Mouse (Mus musculus) liver, embryonic 13.5 days (tissue): ENCODE results near the gene Gmds. TPM values are rescaled to one million over a fixed set of nuclear protein-coding genes. Genes with fewer than 3 reads are reported as not detected.

Source experiments
- ATAC-seq: fragments of 200-750 bp; cut with Nextera tagmentation; 2 replicates; pipeline ENCODE4 v1.8.0; 2017; ENCODE audit warnings: low read depth, mild to moderate bottlenecking, moderate number of reproducible peaks, moderate library complexity
- DNase-seq: peaks from one replicate; pipeline ENCODE4 v3.0.0; 2022
- H3K27ac ChIP-seq: fragments of 300-500 bp; sonication (generic); 2 replicates; pipeline ENCODE4 v1.5.1; 2015; ENCODE audit warnings: moderate library complexity, mild to moderate bottlenecking, inconsistent platforms
- H3K27me3 ChIP-seq: fragments of 300-500 bp; sonication (generic); 2 replicates; pipeline ENCODE4 v1.6.1; 2015; ENCODE audit warnings: mild to moderate bottlenecking, inconsistent platforms
- H3K36me3 ChIP-seq: fragments of 300-500 bp; sonication (generic); 2 replicates; pipeline ENCODE4 v1.6.1; 2015; ENCODE audit warnings: mild to moderate bottlenecking, inconsistent platforms
- H3K4me1 ChIP-seq: fragments of 300-500 bp; sonication (generic); replicated peaks from 2 replicates; pipeline ENCODE4 v1.6.1; 2015; ENCODE audit warnings: inconsistent platforms
- H3K4me2 ChIP-seq: fragments of 300-500 bp; sonication (generic); 2 replicates; pipeline ENCODE4 v1.6.1; 2015; ENCODE audit warnings: inconsistent platforms, mild to moderate bottlenecking, moderate library complexity
- H3K4me3 ChIP-seq: fragments of 300-500 bp; sonication (generic); replicated peaks from 2 replicates; pipeline ENCODE4 v1.5.1; 2015; ENCODE audit warnings: mild to moderate bottlenecking, inconsistent platforms
- H3K9ac ChIP-seq: fragments of 300-500 bp; sonication (generic); 2 replicates; pipeline ENCODE4 v1.6.1; 2015; ENCODE audit warnings: mild to moderate bottlenecking, inconsistent platforms
- H3K9me3 ChIP-seq: fragments of 300-500 bp; sonication (generic); replicated peaks from 2 replicates; pipeline ENCODE4 v1.6.1; 2016; ENCODE audit warnings: inconsistent platforms
- WGBS: fragments of 180-500 bp; shearing (Covaris S2); methylation state at CpG from one replicate; pipeline ENCODE4 v1.1.7; 2015; ENCODE audit not compliant: insufficient replicate concordance; 5-methylcytosine and 5-hydroxymethylcytosine counted together
- polyA plus RNA-seq: library from polyadenylated mRNA; unstranded; fragments of >200 nt; fragmentation: Nextera tagmentation; extraction: Ambion mirVana; gene quantifications from 2 replicates; pipeline ENCODE4 v1.2.1, GENCODE M21; 2015

Gene Gmds
- polyA plus RNA-seq, 1 experiment from 2014 or later, result 9.1 TPM

DNA sequence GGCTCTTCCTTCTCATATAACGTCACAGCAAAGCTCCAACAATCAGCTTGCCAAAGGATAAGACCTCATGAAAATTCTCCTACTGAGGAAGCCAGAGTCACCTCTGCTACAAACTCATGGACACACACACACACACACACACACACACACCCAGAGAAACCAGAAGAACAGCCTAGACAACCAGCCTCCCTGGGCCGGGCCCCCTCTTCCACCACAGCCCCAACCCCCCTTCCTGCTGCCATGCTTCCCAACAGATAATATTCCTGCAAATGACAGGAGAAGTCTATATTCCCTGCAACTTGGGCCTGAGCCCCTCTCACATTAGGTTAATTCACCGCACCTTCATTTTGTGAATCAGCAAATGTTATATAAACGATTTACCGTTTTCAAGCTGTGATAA is 545.4 kb downstream of the Gmds start:
- ATAC-seq (no peak), DNase-seq (no peak)
- 21% methylated on average over 5 of the region's 5 CpGs for WGBS
- H3K9ac ChIP-seq, result no peak overlapping the region
- no peak overlapping the region for H3K4me2 ChIP-seq
- H3K9me3 ChIP-seq, result no peaks in the 10 kb centered on the region
- H3K27ac ChIP-seq, result no peak overlapping the region
- peaks cover 30% of the 10 kb centered on the region for H3K27me3 ChIP-seq
- no peaks in the 10 kb centered on the region for H3K36me3 ChIP-seq
- H3K4me3 ChIP-seq, result no peak overlapping the region
- no peaks in the 10 kb centered on the region for H3K4me1 ChIP-seq

DNA sequence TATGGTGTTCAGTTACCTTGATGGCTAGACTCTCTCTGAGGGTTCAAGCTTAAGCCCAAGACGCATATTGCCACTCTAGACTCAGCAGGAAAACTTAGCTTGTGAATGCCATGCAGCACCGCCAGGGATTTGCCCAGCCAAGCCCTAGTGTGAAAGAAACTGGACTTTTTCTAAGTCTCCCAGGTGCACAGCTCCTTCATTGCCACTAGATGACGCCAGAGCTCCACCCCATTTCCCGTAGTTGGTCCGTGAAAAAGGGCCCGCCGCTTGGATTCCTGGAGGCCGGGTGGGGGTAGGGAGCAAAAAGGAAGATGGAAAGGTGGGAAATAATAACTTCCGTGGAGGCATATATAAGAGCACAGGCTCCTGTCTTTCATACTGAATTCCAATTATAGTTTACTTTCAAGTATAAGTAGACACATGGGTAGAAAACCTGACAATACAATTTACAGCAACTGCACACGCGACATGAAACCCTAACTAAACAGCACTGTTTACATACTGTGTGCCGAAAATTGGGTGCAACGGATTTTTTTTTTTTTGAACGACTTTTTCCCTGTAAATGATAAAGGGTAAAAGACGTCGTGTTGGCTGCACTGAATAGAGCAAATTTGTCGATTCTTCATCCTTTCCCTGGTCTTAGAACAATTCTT is 545.9 kb downstream of the Gmds start:
- H3K9me3 ChIP-seq, result no peaks in the 10 kb centered on the region
- no peak for DNase-seq
- H3K4me1 ChIP-seq, result no peaks in the 10 kb centered on the region
- H3K36me3 ChIP-seq, result no peaks in the 10 kb centered on the region
- no peak overlapping the region for H3K9ac ChIP-seq
- H3K27me3 ChIP-seq, result peaks cover 25% of the 10 kb centered on the region
- 14% methylated on average over 17 of the region's 17 CpGs for WGBS
- no peak for ATAC-seq
- no peak overlapping the region for H3K27ac ChIP-seq
- H3K4me3 ChIP-seq, result no peak overlapping the region
- H3K4me2 ChIP-seq, result peak overlapping the region; percentile 15; the same call in 1 of the 2 replicates

DNA sequence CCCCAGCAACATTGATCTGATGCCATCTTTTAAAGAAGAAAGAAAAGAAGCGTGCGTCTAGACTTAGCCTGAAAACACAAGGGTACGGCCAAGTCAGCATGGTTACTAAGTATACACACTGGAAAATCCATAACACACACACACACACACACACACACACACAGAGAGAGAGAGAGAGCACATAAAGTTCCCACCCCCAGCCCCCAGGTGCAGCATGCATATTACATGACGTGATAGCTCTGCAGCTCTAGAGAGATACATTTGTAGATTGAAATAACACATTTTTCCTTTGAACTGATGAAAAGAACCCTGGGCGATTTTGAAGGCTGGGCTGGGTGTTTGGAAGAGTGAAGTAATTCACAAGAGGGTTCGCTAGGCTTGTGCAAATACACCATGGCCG is 553.8 kb downstream of the Gmds start:
- Histone ChIP-seq H3K9me3 (no peaks in the 10 kb centered on the region), H3K4me2 (no peak overlapping the region), H3K9ac (no peak overlapping the region), H3K4me3 (no peak overlapping the region), H3K27ac (no peak overlapping the region), H3K27me3 (no peaks in the 10 kb centered on the region), H3K36me3 (no peaks in the 10 kb centered on the region), H3K4me1 (no peaks in the 10 kb centered on the region)
- ATAC-seq (no peak), DNase-seq (no peak)
- WGBS, result 68% methylated on average over 7 of the region's 7 CpGs

DNA sequence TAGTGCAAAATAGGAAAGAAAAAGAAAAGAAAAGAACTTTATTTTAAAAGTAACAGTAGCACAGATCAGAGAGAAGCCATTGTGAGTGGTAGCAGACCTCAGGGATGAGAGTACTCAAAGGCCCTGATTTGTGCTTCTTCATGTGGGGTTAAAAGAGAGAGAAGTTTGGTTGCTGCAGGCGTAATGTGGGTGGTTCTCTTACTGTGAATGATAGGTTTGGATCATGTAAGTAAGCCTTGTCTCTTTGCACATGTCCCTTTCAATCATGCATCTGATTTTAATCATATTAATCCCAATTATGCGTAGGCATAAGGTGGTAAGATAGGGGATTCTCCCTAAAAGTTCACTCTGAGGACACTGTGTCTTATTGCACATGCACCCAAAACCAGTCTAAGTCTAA is 556.5 kb downstream of the Gmds start:
- 67% methylated on average over 2 of the region's 2 CpGs for WGBS
- H3K9ac ChIP-seq, result no peak overlapping the region
- no peaks in the 10 kb centered on the region for H3K36me3 ChIP-seq
- DNase-seq (no peak), ATAC-seq (no peak)
- no peak overlapping the region for H3K4me3 ChIP-seq
- H3K4me1 ChIP-seq, result no peaks in the 10 kb centered on the region
- H3K27ac ChIP-seq, result no peak overlapping the region
- H3K27me3 ChIP-seq, result no peaks in the 10 kb centered on the region
- no peak overlapping the region for H3K4me2 ChIP-seq
- no peaks in the 10 kb centered on the region for H3K9me3 ChIP-seq

GRCm38 (mm10) chr13:31780299-31780698 is 558.2 kb downstream of the Gmds start:
- no peak for DNase-seq
- Histone ChIP-seq H3K27me3 (no peaks in the 10 kb centered on the region), H3K27ac (no peak overlapping the region), H3K4me2 (no peak overlapping the region), H3K9ac (no peak overlapping the region), H3K4me3 (no peak overlapping the region), H3K4me1 (no peaks in the 10 kb centered on the region), H3K9me3 (no peaks in the 10 kb centered on the region), H3K36me3 (no peaks in the 10 kb centered on the region)
- ATAC-seq, result no peak
- 69% methylated on average over 3 of the region's 3 CpGs for WGBS

DNA sequence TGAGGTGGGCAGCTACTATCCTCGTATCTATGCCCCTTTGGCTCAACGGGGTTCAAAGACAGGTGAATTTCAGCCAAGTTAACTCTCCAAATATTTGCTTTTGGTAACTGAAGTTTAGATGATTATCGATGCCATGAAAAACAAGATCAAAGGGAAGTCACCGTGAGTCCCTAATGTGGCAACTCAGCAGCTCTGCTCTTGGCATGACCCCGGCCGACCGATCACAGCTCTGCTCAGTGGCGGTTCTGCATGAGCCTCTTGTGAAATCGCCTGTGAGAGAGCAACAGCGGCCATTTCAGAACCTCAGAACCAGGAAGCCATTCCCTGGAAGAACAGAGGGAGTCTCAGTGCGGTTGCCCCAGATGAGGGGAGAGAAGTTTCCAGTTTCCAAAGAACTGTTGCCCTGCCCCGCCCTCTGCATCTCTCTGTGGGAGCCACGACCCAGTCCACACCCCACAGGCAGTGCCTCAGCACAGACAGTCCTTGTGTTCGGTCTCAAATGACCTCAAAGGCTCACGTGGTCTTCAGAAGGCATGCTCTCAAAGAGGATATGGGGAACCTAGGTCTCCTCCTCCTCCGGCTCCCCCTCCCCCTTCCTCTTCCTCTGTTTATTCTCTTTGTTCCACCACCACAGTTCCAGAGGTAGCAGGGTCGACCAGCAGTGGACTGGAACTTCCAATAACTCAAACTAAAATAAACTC is 559.1 kb downstream of the Gmds start:
- WGBS, result 49% methylated on average over 17 of the region's 17 CpGs
- no peak overlapping the region for H3K4me2 ChIP-seq
- no peaks in the 10 kb centered on the region for H3K36me3 ChIP-seq
- H3K9ac ChIP-seq, result no peak overlapping the region
- no peaks in the 10 kb centered on the region for H3K4me1 ChIP-seq
- DNase-seq (no peak), ATAC-seq (peak; percentile 50; the same call in 1 of the 2 replicates)
- H3K4me3 ChIP-seq, result no peak overlapping the region
- H3K9me3 ChIP-seq, result no peaks in the 10 kb centered on the region
- no peak overlapping the region for H3K27ac ChIP-seq
- no peaks in the 10 kb centered on the region for H3K27me3 ChIP-seq

DNA sequence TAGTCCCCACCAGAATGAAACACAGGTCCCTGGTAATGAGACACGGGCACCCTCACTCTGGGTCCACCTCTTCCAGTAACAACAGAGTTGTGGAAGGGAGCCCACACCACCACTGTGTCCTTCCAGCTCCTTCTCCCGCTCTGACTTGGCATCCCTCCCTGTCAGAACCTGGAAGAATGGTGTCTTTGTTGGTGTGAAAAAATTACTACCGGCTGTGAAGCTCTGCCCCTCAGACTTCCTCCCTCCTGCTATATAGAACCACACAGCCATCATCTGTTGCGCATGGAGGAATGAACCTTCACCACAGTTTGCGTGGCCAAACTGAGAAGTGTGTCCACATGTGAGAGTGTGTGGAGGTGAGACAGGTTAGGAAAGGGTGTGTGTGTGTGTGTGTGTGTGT is 562.8 kb downstream of the Gmds start:
- Histone ChIP-seq H3K27ac (no peak overlapping the region), H3K4me2 (no peak overlapping the region), H3K4me3 (no peak overlapping the region), H3K9ac (no peak overlapping the region), H3K27me3 (no peaks in the 10 kb centered on the region), H3K9me3 (no peaks in the 10 kb centered on the region), H3K4me1 (no peaks in the 10 kb centered on the region), H3K36me3 (no peaks in the 10 kb centered on the region)
- WGBS, result 65% methylated on average over 5 of the region's 5 CpGs
- ATAC-seq (no peak), DNase-seq (no peak)

- Histone ChIP-seq H3K27me3 (no peaks in the 10 kb centered on the region), H3K9ac (no peak overlapping the region), H3K4me1 (no peaks in the 10 kb centered on the region), H3K9me3 (no peaks in the 10 kb centered on the region), H3K4me2 (no peak overlapping the region), H3K36me3 (no peaks in the 10 kb centered on the region), H3K4me3 (no peak overlapping the region), H3K27ac (no peak overlapping the region)
- WGBS, result 73% methylated on average over 5 of the region's 5 CpGs
- ATAC-seq (no peak), DNase-seq (no peak)
Measured at GRCm38 (mm10) chr13:31772882-31773281, 565.7 kb downstream of the Gmds start.
